Mouse (Mus musculus): ENCODE measurements at regions not wholly inside any gene's neighbourhood (a gene's known extent, or its start where the extent isn't known, plus 50 kb on each side); places are given as distances from the start of the nearest gene placed in this dataset.
"Not testable (repeated sequence)": the region's sequence is repeated elsewhere in the genome, so short reads cannot be mapped to it uniquely, and the experiment has no call there.

DNA sequence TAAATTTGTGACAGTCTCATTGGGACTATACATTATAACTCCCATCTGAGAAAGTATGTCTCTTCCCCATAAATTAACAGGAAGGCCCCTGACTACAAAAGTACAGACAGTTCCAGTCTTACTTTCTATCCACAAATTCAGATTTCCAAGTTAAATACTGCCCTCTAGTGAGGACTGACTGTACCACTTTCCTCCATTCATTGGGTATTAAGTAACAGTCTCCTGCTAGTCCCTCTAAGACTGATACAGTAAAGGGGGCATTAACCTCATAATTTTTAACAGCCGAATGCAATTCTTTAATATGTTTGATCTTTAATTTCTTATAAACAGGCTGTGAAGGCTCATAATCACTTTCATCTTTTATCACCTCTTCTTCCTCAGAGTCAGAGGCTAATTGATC lies 131.0 kb upstream of the Adcyap1 start:
- DNase-seq = not testable (repeated sequence)

DNA sequence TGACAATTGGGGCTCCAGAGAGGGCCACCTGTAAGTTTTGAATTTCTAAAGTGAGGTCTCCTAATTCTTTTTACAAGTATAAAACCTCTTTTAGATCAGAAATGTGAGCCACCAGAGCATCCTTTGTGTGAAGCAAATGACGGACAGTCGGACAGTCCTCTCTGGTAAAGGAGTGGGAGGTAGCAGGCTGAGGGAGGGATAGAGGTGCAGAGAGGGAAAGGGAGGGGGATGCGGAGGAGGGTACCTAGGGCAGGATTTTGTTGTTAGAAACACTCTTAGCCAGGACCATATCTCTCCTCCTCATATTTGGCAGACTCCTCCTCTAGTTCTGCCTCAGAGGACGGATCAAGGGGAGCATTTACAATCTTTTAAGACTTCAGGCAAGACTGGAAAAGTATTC lies 130.3 kb upstream of the Adcyap1 start:
- no peak for DNase-seq

DNA sequence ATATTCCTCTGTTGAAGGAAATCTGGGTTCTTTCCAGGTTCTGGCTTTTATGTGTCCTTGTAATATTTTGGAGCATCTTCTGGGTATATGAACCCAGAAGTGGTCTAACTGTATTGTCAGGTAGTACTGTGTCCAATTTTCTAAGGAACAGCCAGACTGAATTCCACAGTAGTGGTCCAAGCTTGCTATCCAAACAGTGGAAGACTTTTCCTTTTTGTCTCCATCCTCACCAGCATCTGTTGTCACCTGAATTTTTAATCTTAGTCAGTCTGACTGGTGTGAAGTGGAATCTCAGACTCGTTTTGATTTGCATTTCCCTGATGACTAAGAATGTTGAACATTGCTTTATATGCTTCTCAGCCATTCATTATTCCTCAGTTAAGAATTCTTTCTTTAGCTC lies 114.8 kb upstream of the Adcyap1 start:
- no peak for DNase-seq

DNA sequence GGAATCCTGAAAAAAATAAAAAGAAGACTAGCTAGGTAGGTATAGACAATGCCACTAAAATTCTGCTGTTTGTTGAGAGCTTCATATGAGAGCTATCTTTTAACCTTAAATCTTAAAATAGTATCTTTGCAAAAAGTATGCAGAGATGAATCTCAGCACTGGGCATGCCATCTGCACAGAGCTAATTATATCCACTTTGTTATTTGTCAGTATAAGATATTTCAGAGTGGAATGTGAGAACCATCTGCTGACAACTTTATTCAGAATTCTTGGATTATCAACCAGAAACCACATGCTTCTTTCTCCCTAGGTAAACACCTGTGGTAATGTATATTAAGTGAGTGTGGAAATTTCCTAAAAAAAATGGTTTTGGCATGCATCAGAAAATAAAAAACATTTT lies 94.3 kb upstream of the Adcyap1 start:
- no peak for DNase-seq

DNA sequence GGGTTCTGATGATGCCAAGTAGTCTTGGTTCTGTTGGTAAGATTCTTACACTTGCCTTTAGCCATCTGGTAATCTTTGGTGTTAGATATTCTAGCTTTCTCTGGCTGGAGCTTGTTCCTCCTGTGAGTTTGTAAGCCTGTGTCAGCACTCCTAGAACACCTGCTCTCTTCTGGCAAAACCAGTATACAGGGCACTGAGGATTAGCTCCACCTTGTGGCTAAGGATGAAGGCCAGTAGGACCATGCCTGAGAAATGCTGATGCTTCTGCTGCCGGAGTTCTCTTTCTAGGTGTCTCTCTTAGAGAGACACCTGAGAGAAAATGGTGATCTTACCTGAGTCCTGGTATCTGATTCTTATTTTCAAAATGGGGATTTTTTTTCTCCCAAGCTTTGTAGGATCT lies 58.8 kb upstream of the Adcyap1 start:
- no peak for DNase-seq

DNA sequence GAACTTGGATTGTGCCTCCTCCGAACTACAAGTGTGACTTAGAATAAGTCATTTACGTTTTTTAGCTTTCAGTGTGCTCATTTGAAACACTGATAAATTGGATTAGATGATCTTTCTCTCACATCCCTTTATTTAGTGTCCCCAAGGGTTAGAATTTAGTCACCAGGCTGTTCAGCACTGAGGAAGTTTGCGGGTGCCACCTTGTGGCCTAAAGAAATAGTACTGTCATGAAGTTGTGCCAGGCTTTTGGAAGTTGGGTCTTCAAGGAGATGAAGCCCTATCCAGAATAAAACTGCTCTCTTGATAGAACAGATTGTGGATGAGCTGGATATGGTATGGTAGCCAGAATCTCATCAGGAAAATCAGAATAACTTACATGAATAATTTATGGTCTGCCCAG lies 57.7 kb upstream of the Adcyap1 start:
- DNase-seq = peak; percentile 71
